Mouse (Mus musculus): ENCODE measurements around the gene Med25.

DNA sequence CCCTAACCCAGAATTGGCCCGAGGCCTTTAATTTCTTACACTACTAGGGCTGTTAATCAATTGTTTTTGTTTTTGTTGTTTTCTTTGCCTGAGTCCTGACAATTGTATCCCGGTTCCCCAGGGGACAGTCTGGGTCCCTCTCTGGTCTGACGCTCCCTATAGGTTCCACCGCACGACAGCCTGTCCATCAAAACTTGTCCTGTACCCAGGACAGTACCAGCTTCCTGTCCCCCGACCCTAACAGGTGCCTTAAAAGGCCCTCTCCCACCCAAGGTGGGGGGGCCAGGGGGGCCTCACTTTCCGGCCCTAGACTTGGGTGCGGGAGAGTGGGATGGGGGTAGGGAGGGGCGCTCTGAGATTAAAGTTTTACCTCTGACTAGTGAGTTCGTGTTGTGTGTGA, 37.5 kb downstream of the Med25 start:
- TF ChIP-seq CTCF (IDR thresholded peaks at IDR 0.05; ENCODE audit: low read depth), result no peak
- TF ChIP-seq EP300 (optimal IDR thresholded peaks at IDR 0.05), result peak; percentile 67
